Mouse (Mus musculus) spleen, postnatal 14 days (tissue): ENCODE data around the gene Grtp1.

Experiments
- DNase-seq, 2 experiments: peaks; one replicate each; pipeline ENCODE4 v3.0.0; 2021 to 2022; ENCODE audit warnings: low spot score in 2 of 2

Gene Grtp1

GRCm38 (mm10) chr8:13204371-13205140 is 4.1 kb upstream of the Grtp1 start:
- DNase-seq, result peak in 1 of 2 experiments; percentile 31

- peak in 1 of 2 experiments; percentile 56 for DNase-seq
Measured at GRCm38 (mm10) chr8:13203472-13203871, 3.1 kb upstream of the Grtp1 start.

- DNase-seq, result peak; percentile 43 to 47
Measured at GRCm38 (mm10) chr8:13202806-13203205, 2.4 kb upstream of the Grtp1 start.

GRCm38 (mm10) chr8:13202041-13202440 is 1.6 kb upstream of the Grtp1 start:
- DNase-seq, result no peak

DNA sequence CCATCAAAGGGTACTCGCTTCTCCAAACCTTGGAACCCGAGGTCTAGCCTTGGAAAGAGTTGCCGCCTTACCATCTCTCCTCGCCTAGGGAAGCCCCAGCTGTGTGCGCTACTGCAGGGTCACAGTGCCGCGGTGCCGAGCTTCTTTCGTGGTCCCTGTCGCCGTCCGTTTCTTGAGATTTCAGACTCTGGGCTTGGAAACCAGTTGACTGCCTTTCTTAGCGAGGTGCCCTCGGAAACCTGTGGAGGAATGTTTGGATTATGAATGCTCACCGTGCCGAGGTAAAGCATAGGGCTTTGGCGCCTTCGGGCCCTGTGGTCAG is 554 bp upstream of the Grtp1 start:
- DNase-seq, result peak in 1 of 2 experiments; percentile 7

DNA sequence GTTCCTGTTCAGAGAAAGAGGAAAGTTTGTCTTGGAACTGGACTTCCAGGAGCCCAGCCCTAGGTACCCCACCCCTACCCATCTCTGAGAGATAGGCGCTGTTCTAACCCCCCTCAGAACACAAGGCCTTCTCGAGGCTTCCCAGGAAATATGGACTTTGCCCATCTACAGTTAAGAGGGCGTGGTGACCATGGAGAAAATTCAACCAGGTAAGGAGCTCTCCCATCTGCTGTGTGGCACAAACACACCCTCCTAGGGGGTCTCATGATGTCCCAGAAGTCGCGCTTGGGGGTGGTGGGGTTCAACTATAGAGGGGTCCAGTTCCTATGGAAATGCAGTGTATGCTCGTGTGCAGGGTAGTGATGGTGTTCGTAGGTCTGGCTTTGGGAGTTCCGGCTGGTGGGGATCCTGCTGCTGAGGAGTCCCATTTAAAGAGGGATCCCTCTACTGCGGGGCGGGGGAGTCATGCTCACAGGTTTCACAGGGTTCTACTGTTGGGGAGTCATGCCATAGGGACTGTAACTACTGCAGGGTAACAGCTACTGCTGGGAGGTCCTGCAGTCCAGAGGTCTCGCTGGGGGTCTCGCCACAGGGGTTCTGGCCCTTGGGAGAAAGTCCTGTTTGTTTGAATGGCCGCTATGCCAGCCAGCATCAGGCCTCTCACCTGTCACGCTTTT is 897 bp downstream of the Grtp1 start:
- DNase-seq, result peak in 1 of 2 experiments; percentile 5

DNA sequence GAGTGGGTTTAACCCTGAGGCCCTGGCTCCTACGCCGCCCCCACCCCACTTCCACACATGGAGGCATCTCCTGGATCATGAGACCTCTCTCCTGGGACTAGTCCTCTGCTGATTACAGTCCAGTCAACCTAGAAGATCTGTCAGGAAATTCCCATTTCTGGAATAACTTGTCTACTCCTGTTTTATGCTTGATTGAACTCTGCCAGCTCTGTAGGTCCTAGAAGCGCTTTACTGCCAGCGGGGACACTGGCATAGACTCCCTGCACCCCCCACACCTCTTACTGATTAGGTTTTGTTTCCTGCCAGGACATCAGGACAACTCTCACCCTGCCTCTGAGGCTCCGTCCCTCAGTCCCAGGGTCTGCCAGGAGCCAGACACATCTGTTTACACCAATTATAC is 2.9 kb downstream of the Grtp1 start:
- DNase-seq, result no peak

GRCm38 (mm10) chr8:13194818-13195217 is 5.6 kb downstream of the Grtp1 start:
- DNase-seq, result no peak

DNA sequence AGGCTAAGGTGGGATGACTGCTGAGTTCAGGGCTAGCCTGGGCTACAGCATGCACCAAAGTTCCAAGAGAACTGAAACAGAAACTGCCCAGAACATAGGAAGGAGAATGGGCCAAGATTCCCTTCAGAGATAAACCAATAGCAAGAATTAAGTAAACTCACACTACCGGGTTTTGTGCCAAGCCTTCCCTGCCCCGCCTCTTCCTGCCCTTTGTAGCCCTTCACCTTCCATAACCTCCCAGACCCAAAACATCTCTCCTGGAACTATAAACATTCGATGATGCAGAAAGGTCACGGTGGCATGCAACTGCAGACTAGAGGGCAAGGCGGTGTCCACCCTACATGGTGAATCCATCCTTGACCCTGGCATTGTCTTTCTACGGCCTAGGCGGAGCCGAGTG is 10.2 kb downstream of the Grtp1 start:
- DNase-seq, result no peak

- DNase-seq, result no peak
Measured at GRCm38 (mm10) chr8:13188857-13189256, 11.6 kb downstream of the Grtp1 start.

DNA sequence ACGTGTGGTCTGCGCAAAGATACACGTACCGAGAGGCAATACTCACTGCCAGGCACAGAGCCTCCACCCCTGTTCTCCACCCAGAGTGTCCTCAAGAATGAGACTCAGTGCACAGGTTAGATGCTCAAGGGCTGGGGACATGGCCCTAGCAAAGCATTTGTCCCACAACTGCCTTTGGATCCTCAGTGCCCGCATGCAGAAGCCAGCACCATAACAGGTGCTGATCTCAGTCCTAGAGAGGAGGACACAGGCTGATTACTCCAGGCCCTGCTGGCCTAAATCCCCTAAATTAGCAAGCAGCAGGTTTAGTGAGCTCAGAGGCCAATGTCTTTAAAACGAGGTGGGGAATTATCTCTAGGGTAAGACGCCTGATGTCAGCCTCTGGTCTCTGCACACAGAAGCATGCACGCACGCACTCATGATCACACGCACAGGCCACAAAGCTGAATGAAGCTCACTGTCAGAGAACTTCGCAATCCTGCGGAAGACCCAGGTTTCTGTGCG is 12.3 kb downstream of the Grtp1 start:
- DNase-seq, result no peak

DNA sequence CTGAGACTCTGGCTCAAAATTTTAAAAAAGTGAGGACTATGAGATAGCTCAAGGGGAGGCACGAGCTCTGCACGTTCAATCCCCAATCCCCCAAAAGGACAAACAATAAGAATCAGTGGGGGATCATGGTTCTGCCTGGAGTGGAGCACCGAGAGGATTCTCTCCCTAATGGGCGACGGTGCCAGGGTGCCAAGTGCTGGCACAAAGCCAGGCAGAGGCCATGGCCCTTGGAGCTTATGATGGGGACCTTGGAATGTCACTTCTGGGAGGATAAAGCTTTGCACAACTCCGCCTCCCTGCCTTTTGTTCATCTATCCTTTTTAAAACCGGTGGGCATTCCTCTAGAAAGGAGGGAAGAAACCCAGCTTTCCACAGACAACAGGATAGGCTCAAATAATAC is 12.8 kb downstream of the Grtp1 start:
- DNase-seq, result no peak

DNA sequence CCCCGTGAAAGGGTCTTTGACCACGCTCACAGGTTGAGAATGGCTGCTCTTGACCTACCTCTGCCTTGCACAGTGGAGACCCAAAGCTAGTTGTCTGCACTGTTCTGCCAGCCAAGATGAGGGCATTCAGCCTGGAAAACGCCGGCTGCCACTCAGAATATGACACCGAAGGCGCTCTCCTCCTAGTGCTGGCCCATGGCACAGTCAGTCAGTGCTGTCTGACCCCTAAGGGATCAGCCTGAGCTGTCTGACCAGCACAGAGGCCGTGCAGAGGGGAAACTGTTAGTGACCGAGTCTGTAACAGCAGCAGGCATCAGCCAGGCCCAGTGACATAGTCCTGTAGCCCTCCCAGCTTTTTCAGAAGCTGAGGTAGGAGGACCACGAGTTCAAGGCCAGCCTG is 13.2 kb downstream of the Grtp1 start:
- no peak for DNase-seq

DNA sequence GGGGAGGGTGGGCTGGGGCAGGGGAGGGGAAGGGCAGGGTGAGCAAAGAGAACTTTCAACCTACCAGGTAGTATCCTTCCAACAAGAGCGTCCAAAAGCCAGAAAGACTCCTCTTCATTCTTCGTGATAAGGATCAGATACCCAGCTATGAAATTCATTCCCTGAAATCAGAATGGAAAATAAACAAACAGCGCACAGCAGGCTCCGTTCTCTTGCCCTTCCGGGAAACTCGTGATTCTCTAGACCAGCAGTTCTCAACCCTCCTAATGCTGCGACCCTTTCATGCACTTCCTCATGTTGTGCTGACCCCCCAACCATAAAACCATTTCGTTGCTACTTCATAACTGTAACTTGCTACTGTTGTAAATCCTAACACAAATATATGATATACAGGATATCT is 13.6 kb downstream of the Grtp1 start:
- DNase-seq, result no peak

DNA sequence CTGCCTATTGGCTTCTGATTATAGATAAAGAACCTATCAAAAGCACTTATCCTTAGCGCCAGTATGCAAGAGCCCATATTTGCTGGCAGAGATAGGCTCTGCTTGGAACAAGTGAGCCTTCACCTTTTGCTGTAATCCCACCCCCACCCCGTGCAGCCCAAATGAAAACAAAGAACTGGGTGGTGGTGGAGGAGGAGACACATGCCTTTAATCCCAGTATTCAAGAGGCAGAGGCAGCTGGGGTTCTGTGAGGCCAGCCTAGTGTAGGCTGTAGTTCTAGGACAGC is 18.8 kb downstream of the Grtp1 start:
- no peak for DNase-seq

GRCm38 (mm10) chr8:13180911-13181690 is 19.3 kb downstream of the Grtp1 start:
- no peak for DNase-seq

GRCm38 (mm10) chr8:13180408-13180807 is 20.0 kb downstream of the Grtp1 start:
- no peak for DNase-seq

GRCm38 (mm10) chr8:13179948-13180347 is 20.5 kb downstream of the Grtp1 start:
- no peak for DNase-seq

DNA sequence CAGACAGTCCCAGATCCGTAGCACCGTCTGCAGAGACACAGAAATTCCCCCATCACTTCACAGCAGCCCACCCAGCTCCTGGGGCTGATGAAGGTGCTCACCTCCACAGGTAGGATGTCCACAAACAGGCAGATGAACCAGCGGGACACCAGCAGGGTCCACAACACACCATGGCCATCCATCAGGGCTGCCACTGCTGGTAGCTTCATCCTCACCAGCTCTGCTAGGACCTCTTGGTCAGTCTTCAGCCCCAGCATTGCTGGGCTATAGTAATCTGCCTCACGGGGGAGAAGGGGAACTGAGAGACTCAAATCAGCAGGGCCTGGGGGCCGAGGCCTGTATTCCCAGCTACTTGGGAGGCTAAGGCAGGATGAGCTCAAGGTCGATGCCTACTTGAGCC is 20.9 kb downstream of the Grtp1 start:
- DNase-seq, result no peak

GRCm38 (mm10) chr8:13178137-13178536 is 22.3 kb downstream of the Grtp1 start:
- no peak for DNase-seq

GRCm38 (mm10) chr8:13177173-13177852 is 23.1 kb downstream of the Grtp1 start:
- DNase-seq, result no peak

DNA sequence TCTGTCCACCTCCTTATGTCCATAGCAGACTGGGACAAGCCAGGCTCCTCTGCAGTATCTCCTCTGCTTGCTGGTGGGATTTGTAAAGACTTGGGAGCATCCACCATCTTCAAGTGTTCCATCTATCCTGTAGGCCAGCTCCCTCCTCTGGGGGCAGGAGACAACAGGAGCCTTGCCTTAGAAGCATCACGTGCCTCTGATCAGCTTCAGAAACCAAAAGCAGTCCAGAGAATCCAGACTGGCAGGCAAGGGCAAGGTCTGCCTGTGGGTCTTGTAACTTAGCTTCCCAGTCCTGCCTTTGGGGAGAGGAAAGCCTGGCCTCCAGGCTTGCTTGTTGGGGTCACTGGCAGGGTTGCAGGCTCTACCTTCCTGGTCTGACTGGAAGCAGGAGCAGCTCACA is 24.8 kb downstream of the Grtp1 start:
- no peak for DNase-seq
